In genomic region chr8:128356796-128357539, GRCm38 (mm10) we compare ENCODE assay signal across 8 mouse cellular contexts. TPM values are rescaled to one million over a fixed set of nuclear protein-coding genes. Genes with fewer than 3 reads are reported as not detected.
DNase-seq lines count a peak whose midpoint lies in the region; ATAC-seq and TF ChIP-seq lines count a peak whose summit lies in the region.

No protein-coding gene starts in this region.

- peak; percentile 21 for DNase-seq in ES-E14 (ENCODE audit: low read depth, low spot score)
- DNase-seq in cerebellum, adult 9-10 months, result peak; percentile 22
- peak; percentile 71 for DNase-seq in forelimb bud, embryonic 11.5 days (ENCODE audit: low read depth, low spot score)
- DNase-seq in heart, postnatal 4 days, result peak; percentile 92
- DNase-seq in layer of hippocampus, adult 2 months (ENCODE audit: low spot score in 2 of 2), result peak; percentile 53 to 64
- peak; percentile 85 for DNase-seq in lung, adult 2 months
- DNase-seq in testis, postnatal 14 days (ENCODE audit: low spot score), result peak; percentile 74

- H3K27me3 ChIP-seq in neural tube, embryonic 13.5 days, result no peaks in the 10 kb centered on the region

- H3K9me3 ChIP-seq in ES-E14 (ENCODE audit: control insufficient read depth, insufficient read depth, low read depth, low read length), result no peaks in the 10 kb centered on the region
- no peaks in the 10 kb centered on the region for H3K9me3 ChIP-seq in neural tube, embryonic 13.5 days

- H3K4me1 ChIP-seq in ES-E14 (ENCODE audit: control insufficient read depth in 2 of 2, insufficient read depth in 2 of 2, low read length in 2 of 2, poor library complexity in 1 of 2), result peaks cover 0 to 5% of the 10 kb centered on the region in 2 experiments; a peak in 2 of 4 replicates
- peaks cover 6% of the 10 kb centered on the region for H3K4me1 ChIP-seq in lung, adult 2 months (ENCODE audit: control insufficient read depth, insufficient read depth, low read length)
- H3K4me1 ChIP-seq in neural tube, embryonic 13.5 days (replicated peaks), result peaks cover 32% of the 10 kb centered on the region

- peak; percentile 47 for TF ChIP-seq CTCF in layer of hippocampus, adult 2 months (conservative IDR thresholded peaks at IDR 0.05)
- peak; percentile 27; the same call in 1 of the 2 replicates for TF ChIP-seq CTCF in lung, adult 2 months (IDR thresholded peaks at IDR 0.05; ENCODE audit: insufficient read depth, low read length)

- WGBS in lung, adult 2 months, result 5% methylated on average over 37 of the region's 49 CpGs
- 3% methylated on average over 35 of the region's 49 CpGs for WGBS in neural tube, embryonic 13.5 days

- H3K9ac ChIP-seq in ES-E14 (ENCODE audit: insufficient read depth, low read depth, low read length, poor library complexity, severe bottlenecking), result peak overlapping the region; percentile 51
- H3K9ac ChIP-seq in neural tube, embryonic 13.5 days, result peak overlapping the region; percentile 98

- peak overlapping the region; percentile 56 to 65 for H3K4me3 ChIP-seq in ES-E14 (ENCODE audit: insufficient read depth in 1 of 2, low read depth in 1 of 2, low read length in 2 of 2, poor library complexity in 1 of 2, severe bottlenecking in 1 of 2)
- peak overlapping the region; percentile 88 for H3K4me3 ChIP-seq in layer of hippocampus, adult 2 months
- peak overlapping the region; percentile 84 for H3K4me3 ChIP-seq in lung, adult 2 months (replicated peaks; ENCODE audit: extremely low read depth, low read depth, low read length)
- peak overlapping the region; percentile 86 for H3K4me3 ChIP-seq in neural tube, embryonic 13.5 days

- peak; percentile 66 for ATAC-seq in neural tube, embryonic 13.5 days (ENCODE audit: low read depth)

- in situ Hi-C loops in ES-E14 (cut with MboI; ENCODE audit: low sequenced_read_pairs in 2 of 2, unreplicated experiment in 2 of 2), result loop anchor here in 1 of 2 experiments (25.0 kb wide), 1 partner anchor 1020 kb away; no protein-coding TSS in a partner anchor

- H3K27ac ChIP-seq in ES-E14 (ENCODE audit: insufficient read depth, low read depth, low read length, poor library complexity, severe bottlenecking), result no peak overlapping the region
- peak overlapping the region; percentile 98 for H3K27ac ChIP-seq in layer of hippocampus, adult 2 months
- peak overlapping the region; percentile 99 for H3K27ac ChIP-seq in neural tube, embryonic 13.5 days (replicated peaks)

- peak overlapping the region; percentile 99 for H3K4me2 ChIP-seq in neural tube, embryonic 13.5 days

- TF ChIP-seq POLR2A in lung, adult 2 months (IDR thresholded peaks at IDR 0.05; ENCODE audit: borderline replicate concordance, extremely low read depth, low read depth, low read length), result no peak

- no peaks in the 10 kb centered on the region for H3K36me3 ChIP-seq in ES-E14 (ENCODE audit: control insufficient read depth, insufficient read depth, low read length, poor library complexity, severe bottlenecking)
- no peaks in the 10 kb centered on the region for H3K36me3 ChIP-seq in neural tube, embryonic 13.5 days

TF ChIP-seq in ES-E14, 5 proteins besides CTCF, POLR2A, EP300 and RAD21:
- no peak for TF ChIP-seq HCFC1 (IDR thresholded peaks at IDR 0.05; ENCODE audit: borderline replicate concordance, insufficient read depth, low read length)
- no peak for TF ChIP-seq ZC3H11A (IDR thresholded peaks at IDR 0.05; ENCODE audit: borderline replicate concordance, low read depth, low read length)

RNA-seq across cellular contexts. Expression of gene Nrp1, which starts 1.4 kb away (rescaled TPM):
- 4.0 and 21.3 TPM in 2 replicates for total RNA-seq in ES-E14 (2012; rRNA removed)
- 100 to 1,000 TPM; 153 to 156 TPM for total RNA-seq in heart, postnatal 4 days (2021)
- total RNA-seq in layer of hippocampus, adult 2 months (2021), result 100 to 1,000 TPM in 1 of 2 experiments, 10 to 100 TPM in 1; 98.8 to 106 TPM
- 121 and 156 TPM in 2 replicates for polyA plus RNA-seq in lung, adult 2 months (2012; rRNA removed)
- 149 and 151 TPM in 2 replicates for polyA plus RNA-seq in neural tube, embryonic 13.5 days (2015; fragmentation: Nextera tagmentation; extraction: Ambion mirVana)

Comparison
In these comparisons a context has a peak if more than half of its experiments do, and no peak if none do; other contexts are left out.
1. DNase-seq: peak in every context shown above with its lines; median percentile 92 in heart, postnatal 4 days; 85 in lung, adult 2 months; 74 in testis, postnatal 14 days; 71 in forelimb bud, embryonic 11.5 days; 58 in layer of hippocampus, adult 2 months; 22 in cerebellum, adult 9-10 months; 21 in ES-E14.